Mouse (Mus musculus): ENCODE measurements at regions not wholly inside any gene's neighbourhood (a gene's known extent, or its start where the extent isn't known, plus 50 kb on each side); places are given as distances from the start of the nearest gene placed in this dataset.

DNA sequence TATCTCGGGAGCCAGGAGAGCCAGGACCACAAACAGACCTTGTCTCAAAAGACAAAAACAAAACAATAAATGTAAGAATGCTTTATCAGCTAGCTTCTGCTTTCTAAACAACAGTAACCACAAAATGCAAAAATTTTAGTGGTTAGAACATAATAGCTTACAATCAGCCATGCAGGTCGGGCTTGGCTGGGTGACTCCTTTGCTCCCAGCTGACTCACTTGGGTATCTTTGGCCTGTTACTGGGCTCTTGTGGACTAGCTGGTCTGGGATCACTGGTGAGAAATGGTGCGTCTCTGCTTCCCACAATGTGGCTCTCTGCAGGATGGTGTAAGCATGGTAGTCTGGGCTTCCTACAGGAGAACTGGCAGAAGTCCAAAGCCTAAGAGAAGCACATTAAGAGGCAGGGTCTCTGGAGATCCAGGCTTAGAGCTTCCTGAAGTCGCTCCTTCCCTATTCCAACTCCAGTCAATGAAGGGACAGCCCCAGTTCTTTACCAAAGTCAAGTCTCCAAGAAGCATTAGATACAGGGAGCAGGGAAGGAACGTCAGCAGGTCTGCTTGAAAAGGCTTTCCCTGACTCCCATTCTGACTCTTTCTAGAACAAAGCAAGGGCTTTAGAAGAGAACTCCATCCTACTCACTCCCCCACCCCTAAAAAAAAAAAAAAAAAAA, 96.0 kb upstream of the Mgme1 start:
- Histone ChIP-seq H3K27me3 (no peaks in the 10 kb centered on the region), H3K4me1 (peaks cover 12% of the 10 kb centered on the region), H3K9ac (no peak overlapping the region), H3K4me2 (no peak overlapping the region), H3K9me3 (no peaks in the 10 kb centered on the region), H3K36me3 (no peaks in the 10 kb centered on the region), H3K4me3 (no peak overlapping the region), H3K27ac (no peak overlapping the region)
- ATAC-seq (ENCODE audit: insufficient number of reproducible peaks, low FRiP score, low TSS enrichment, low read depth): no peak
- WGBS: 70% methylated on average over 5 of the region's 5 CpGs

DNA sequence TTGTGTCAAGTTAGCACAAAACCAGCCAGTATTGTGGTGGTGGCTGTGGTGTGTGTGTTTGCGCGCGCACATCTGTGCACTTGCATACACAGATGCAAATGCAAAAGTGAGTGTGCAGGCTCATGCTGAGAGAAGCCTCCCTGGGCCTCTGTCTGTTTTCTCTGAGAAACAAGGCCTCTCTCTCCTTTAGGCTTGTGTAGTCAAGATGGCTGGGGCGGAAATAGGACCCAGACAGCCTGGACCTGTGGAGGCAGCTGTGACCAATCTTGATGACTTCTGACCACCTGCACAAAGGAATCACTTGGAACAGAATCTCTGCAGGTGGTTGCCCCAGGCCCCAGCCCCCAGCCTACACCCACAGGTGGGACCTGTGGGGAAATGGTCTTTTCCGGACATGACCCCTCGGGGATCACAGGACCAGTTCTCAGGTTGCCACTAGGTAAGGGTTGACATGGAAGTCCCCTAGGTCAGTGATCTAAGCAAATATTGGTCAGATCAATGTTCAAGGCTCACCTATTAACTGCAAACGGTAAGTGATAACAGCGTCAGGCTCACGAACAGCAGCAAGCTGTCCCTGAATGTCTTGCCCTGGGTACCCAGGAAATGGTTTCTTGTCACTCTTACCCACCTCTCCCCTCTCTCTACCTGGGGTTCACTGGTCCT, 93.8 kb upstream of the Mgme1 start:
- ATAC-seq (ENCODE audit: insufficient number of reproducible peaks, low FRiP score, low TSS enrichment, low read depth): no peak
- no peak overlapping the region for H3K4me2 ChIP-seq
- H3K4me1 ChIP-seq: peaks cover 7% of the 10 kb centered on the region; the same call in 1 of the 2 replicates
- no peak overlapping the region for H3K9ac ChIP-seq
- no peaks in the 10 kb centered on the region for H3K27me3 ChIP-seq
- WGBS: 89% methylated on average over 9 of the region's 9 CpGs
- H3K9me3 ChIP-seq: no peaks in the 10 kb centered on the region
- H3K36me3 ChIP-seq: no peaks in the 10 kb centered on the region
- H3K27ac ChIP-seq: no peak overlapping the region
- H3K4me3 ChIP-seq: no peak overlapping the region

DNA sequence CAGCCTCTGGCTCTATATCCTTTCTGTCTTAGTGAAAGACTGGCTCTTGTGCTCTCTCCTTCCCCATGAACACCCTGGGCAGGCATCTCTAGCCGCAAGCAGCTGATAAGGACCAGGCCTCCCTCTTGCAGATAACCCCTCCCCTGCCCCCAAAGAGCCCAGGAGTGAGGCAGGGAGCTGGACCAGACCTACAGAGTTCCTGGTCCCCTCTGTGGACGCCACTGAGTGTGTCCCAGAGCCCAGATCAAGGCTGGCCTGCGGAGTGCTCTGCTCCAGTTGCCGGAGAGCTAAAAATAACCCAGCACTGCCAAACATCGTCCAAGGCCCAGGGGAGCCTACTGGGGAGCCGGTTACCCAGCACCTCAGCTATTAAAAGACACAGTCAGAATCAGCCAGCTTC, 93.2 kb upstream of the Mgme1 start:
- 41% methylated on average over 6 of the region's 6 CpGs for WGBS
- no peak; the same call in 1 of the 2 replicates for ATAC-seq (ENCODE audit: insufficient number of reproducible peaks, low FRiP score, low TSS enrichment, low read depth)
- H3K36me3 ChIP-seq: no peaks in the 10 kb centered on the region
- no peaks in the 10 kb centered on the region for H3K9me3 ChIP-seq
- H3K9ac ChIP-seq: no peak overlapping the region
- no peak overlapping the region for H3K4me3 ChIP-seq
- H3K4me1 ChIP-seq: peaks cover 5% of the 10 kb centered on the region; the same call in 1 of the 2 replicates
- no peak overlapping the region for H3K4me2 ChIP-seq
- H3K27me3 ChIP-seq: no peaks in the 10 kb centered on the region
- no peak overlapping the region for H3K27ac ChIP-seq

DNA sequence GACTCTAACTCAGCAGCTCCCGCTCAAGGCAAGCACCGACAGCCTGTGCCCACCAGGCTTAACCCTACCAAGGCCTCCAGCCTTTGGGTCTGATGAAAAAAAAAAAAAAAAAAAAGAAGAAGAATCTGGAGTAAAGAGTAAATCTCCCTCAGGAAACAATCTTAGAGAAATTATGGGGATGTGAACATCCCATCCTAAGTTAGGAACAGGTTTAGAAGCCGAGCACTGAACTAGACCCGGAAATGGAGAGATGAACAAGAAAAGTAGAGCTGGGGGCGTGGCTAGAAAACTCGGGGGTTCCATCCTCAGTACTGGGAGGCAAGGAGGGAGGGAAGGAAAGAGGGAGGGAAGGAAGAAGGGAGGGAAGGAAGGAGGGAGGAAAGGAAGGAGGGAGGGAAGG, 92.5 kb upstream of the Mgme1 start:
- Histone ChIP-seq H3K4me1 (no peaks in the 10 kb centered on the region), H3K9me3 (no peaks in the 10 kb centered on the region), H3K9ac (no peak overlapping the region), H3K27me3 (no peaks in the 10 kb centered on the region), H3K4me2 (no peak overlapping the region), H3K36me3 (no peaks in the 10 kb centered on the region), H3K4me3 (no peak overlapping the region), H3K27ac (no peak overlapping the region)
- WGBS: 70% methylated on average over 6 of the region's 6 CpGs
- ATAC-seq (ENCODE audit: insufficient number of reproducible peaks, low FRiP score, low TSS enrichment, low read depth): no peak

DNA sequence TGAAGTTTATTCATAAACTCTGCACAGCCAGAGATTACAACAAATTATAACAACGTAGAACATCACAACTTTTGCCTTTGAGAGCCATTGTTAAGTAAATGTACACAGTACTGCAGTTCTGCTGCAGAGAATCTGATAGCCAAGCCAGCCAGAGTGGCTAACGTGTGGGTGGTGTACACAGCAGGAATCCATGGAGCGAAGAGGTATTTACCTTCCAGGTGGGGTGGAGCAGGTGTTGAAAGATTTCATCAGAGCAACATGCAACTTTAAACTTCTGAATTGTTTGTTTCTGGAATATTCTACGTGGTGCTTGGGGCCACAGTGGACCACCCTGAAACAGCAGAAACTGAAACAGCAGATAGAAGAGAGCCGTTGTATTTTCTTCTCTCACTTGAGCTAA, 88.4 kb upstream of the Mgme1 start:
- ATAC-seq (ENCODE audit: insufficient number of reproducible peaks, low FRiP score, low TSS enrichment, low read depth): no peak
- no peak overlapping the region for H3K27ac ChIP-seq
- H3K9ac ChIP-seq: no peak overlapping the region
- H3K27me3 ChIP-seq: no peaks in the 10 kb centered on the region
- no peaks in the 10 kb centered on the region for H3K9me3 ChIP-seq
- 67% methylated on average over 5 of the region's 5 CpGs for WGBS
- no peaks in the 10 kb centered on the region for H3K4me1 ChIP-seq
- H3K4me2 ChIP-seq: no peak overlapping the region
- H3K4me3 ChIP-seq: no peak overlapping the region
- H3K36me3 ChIP-seq: no peaks in the 10 kb centered on the region

DNA sequence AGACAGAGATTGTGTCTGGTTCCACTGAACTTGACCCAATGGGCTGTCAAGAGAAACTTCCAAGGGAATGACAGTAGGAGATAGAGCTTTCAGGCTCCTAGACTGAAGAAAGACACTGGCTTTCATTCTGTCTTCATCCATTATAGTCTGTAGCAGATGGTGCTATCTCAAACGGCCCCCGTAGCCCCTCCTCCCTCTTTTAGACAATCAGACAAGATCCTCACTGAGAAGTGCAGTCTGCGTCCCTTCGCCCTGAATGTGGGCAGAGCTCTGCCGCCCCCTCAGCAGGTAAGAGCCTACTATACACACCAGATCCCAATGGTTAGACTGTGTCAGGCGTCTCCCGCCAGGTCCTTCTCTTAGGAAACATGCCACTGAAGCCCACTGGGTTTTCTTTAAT, 87.9 kb upstream of the Mgme1 start:
- Histone ChIP-seq H3K9me3 (no peaks in the 10 kb centered on the region), H3K4me3 (no peak overlapping the region), H3K27me3 (no peaks in the 10 kb centered on the region), H3K9ac (no peak overlapping the region), H3K4me1 (no peaks in the 10 kb centered on the region), H3K36me3 (no peaks in the 10 kb centered on the region), H3K27ac (no peak overlapping the region), H3K4me2 (no peak overlapping the region)
- no peak for ATAC-seq (ENCODE audit: insufficient number of reproducible peaks, low FRiP score, low TSS enrichment, low read depth)
- 76% methylated on average over 7 of the region's 7 CpGs for WGBS

DNA sequence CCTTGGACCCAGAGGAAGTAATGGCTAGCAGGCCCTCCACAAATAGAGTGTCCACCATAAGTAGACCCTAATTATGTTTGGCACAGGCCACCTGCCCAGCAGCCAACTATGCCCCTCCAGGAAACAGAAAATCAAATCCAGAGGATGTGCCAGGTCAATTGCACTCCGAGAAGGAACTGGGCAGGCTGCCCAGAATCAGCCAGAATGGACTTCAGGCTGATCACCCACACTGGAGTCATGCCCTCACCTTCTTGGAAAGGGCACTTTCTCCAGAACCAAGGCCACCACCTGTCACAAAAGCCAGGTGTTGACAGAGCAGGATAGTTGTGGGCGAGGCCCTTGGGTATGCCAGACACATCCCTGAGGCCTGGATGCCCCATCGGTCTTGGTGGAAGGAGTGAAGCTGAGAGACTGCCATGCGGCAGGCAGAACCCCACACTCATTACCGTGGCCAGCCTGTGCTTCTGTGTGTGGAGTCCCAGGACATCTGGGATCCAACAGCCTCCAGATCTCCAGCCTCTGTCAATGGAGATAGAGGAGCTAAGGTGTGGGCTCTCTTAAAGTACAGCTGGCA, 87.0 kb upstream of the Mgme1 start:
- H3K4me1 ChIP-seq: peaks cover 3% of the 10 kb centered on the region; the same call in 1 of the 2 replicates
- ATAC-seq (ENCODE audit: insufficient number of reproducible peaks, low FRiP score, low TSS enrichment, low read depth): no peak
- 69% methylated on average over 5 of the region's 5 CpGs for WGBS
- no peaks in the 10 kb centered on the region for H3K27me3 ChIP-seq
- H3K4me2 ChIP-seq: no peak overlapping the region
- H3K36me3 ChIP-seq: no peaks in the 10 kb centered on the region
- H3K27ac ChIP-seq: no peak overlapping the region
- H3K4me3 ChIP-seq: no peak overlapping the region
- no peak overlapping the region for H3K9ac ChIP-seq
- no peaks in the 10 kb centered on the region for H3K9me3 ChIP-seq

DNA sequence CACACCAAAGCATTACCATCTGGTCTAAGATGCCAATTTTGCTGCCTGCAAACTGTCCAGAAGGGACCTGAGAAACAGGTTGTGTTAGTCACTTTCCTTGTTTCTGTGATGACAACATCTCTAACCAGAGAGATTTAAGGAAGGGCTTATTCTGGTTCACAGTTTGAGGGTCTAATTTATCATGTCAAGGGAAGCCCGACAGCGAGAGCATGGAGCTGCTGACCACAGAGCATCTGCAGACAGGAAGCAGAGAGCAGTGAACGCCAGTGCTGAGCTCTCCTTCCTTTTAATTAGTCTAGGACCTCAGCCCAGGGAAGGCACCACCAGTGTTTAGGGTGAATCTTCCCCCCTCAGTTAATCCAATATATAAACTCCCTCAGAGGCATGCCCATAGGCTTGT, 85.3 kb upstream of the Mgme1 start:
- Histone ChIP-seq H3K27ac (no peak overlapping the region), H3K9ac (no peak overlapping the region), H3K4me3 (no peak overlapping the region), H3K27me3 (no peaks in the 10 kb centered on the region), H3K36me3 (no peaks in the 10 kb centered on the region), H3K4me1 (peaks cover 8% of the 10 kb centered on the region; the same call in 1 of the 2 replicates), H3K4me2 (no peak overlapping the region), H3K9me3 (no peaks in the 10 kb centered on the region)
- ATAC-seq (ENCODE audit: insufficient number of reproducible peaks, low FRiP score, low TSS enrichment, low read depth): no peak
- 77% methylated on average over 3 of the region's 3 CpGs for WGBS

DNA sequence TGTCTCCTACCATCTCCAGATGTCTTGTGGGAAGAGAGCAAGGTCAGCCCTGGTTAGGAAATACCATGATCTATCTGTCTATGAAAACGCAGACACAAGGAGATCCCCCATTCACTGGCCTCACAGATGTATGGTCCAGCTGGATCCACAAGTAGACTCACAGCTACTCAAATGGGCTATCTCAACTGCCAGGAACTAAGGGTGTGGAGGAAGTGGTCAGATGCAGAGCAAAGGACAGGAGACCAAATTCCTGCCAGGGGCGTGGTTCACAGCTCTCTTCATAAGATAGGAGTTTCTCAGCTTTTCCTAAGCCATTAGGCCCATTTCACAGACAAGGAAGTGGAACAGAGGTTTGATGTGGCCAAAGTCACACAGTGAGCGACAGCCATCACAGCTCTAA, 84.0 kb upstream of the Mgme1 start:
- no peak overlapping the region for H3K27ac ChIP-seq
- no peaks in the 10 kb centered on the region for H3K9me3 ChIP-seq
- no peak overlapping the region for H3K9ac ChIP-seq
- 94% methylated on average over 3 of the region's 3 CpGs for WGBS
- no peak overlapping the region for H3K4me2 ChIP-seq
- H3K36me3 ChIP-seq: no peaks in the 10 kb centered on the region
- no peak overlapping the region for H3K4me3 ChIP-seq
- ATAC-seq (ENCODE audit: insufficient number of reproducible peaks, low FRiP score, low TSS enrichment, low read depth): no peak
- peaks cover 13% of the 10 kb centered on the region; the same call in 1 of the 2 replicates for H3K4me1 ChIP-seq
- no peaks in the 10 kb centered on the region for H3K27me3 ChIP-seq

DNA sequence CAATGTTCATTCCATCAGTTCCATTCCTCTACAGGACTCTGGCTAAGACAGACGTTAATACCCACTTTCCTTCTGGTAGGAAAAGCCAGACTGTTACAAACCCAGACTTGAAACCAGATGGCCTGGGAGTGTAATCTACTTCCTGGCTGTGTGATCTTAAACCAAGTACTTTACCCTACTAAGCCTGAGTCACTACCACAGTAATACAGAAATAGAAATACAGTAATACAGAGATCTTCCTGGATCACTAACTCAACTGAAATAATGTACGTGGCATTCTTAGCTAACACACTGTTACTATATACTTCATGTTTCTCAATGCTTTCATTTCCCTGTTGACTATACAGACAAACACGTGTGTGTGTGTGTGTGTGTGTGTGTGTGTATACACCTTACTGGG, 82.4 kb upstream of the Mgme1 start:
- Histone ChIP-seq H3K9me3 (no peaks in the 10 kb centered on the region), H3K4me3 (no peak overlapping the region), H3K9ac (no peak overlapping the region), H3K27me3 (no peaks in the 10 kb centered on the region), H3K4me2 (no peak overlapping the region), H3K4me1 (peaks cover 20% of the 10 kb centered on the region), H3K27ac (no peak overlapping the region), H3K36me3 (no peaks in the 10 kb centered on the region)
- 40% methylated on average over 3 of the region's 3 CpGs for WGBS
- ATAC-seq (ENCODE audit: insufficient number of reproducible peaks, low FRiP score, low TSS enrichment, low read depth): no peak

DNA sequence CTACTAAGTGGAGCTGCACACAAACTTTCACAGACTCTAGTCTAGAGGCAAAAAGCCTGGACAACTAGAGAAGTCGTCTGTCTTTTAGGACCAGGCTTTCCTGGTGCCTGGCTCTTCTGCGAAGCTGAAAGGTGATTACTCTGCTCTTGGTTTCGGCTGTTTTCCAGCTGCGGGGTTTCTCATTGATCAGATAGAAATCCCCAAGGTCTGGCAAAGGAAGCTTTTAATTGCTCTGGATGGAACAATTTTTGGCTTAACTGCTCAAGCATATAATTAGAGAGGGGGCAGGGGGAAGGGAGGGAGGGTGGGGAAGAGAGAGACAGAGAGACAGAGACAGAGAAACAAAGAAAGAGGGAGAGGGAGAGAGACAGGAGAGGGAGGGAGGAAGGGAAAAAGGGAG, 82.0 kb upstream of the Mgme1 start:
- H3K4me1 ChIP-seq: peaks cover 20% of the 10 kb centered on the region

DNA sequence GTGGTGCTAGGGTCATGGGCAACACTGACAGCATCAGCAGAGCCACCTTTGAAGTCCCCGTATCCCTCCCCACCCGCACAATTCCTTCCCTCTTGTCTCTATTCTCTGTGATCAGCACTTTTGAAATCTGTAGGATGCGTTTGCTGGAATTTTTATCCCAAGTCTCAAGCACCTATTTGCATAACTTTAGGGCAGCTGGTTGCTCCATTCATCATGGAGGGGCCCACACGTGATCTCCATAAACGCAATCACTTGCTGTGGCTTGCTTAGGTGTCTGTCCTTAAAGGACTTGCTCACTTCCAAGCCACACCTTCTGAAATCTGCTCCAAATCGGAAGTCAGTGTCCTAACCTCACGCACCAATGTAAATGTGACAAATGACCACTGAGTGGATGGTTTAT, 80.7 kb upstream of the Mgme1 start:
- no peak for ATAC-seq (ENCODE audit: insufficient number of reproducible peaks, low FRiP score, low TSS enrichment, low read depth)
- Histone ChIP-seq H3K36me3 (no peaks in the 10 kb centered on the region), H3K9me3 (no peaks in the 10 kb centered on the region), H3K9ac (no peak overlapping the region), H3K4me2 (no peak overlapping the region), H3K27ac (no peak overlapping the region), H3K4me3 (no peak overlapping the region), H3K4me1 (peaks cover 20% of the 10 kb centered on the region), H3K27me3 (no peaks in the 10 kb centered on the region)
- 81% methylated on average over 7 of the region's 7 CpGs for WGBS

More for the DNA sequence above, 82.0 kb upstream of the Mgme1 start:
- no peak overlapping the region; the same call in 1 of the 2 replicates for H3K27ac ChIP-seq
- ATAC-seq (ENCODE audit: insufficient number of reproducible peaks, low FRiP score, low TSS enrichment, low read depth): no peak
- 14% methylated on average over 4 of the region's 4 CpGs for WGBS
- H3K27me3 ChIP-seq: no peaks in the 10 kb centered on the region
- no peaks in the 10 kb centered on the region for H3K9me3 ChIP-seq
- no peaks in the 10 kb centered on the region for H3K36me3 ChIP-seq
- no peak overlapping the region for H3K9ac ChIP-seq
- no peak overlapping the region for H3K4me3 ChIP-seq
- H3K4me2 ChIP-seq: no peak overlapping the region

All from limb, embryonic 15.5 days (tissue).